Mouse (Mus musculus): Measurements from ENCODE around the gene Smarcb1.
A peak's percentile ranks its signal among the peaks of the same experiment; 100 is the strongest.
"Not testable (repeated sequence)": the region's sequence is repeated elsewhere in the genome, so short reads cannot be mapped to it uniquely, and the experiment has no call there.

The Smarcb1 gene

GRCm38 (mm10) chr10:75887504-75887903, 33.9 kb downstream of the Smarcb1 start:
- DNase-seq = not testable (repeated sequence)

- no peak for DNase-seq
Measured at GRCm38 (mm10) chr10:75884742-75885141, 36.7 kb downstream of the Smarcb1 start.

- peak; percentile 92 for DNase-seq
Measured at GRCm38 (mm10) chr10:75883232-75883552, 38.2 kb downstream of the Smarcb1 start.

- peak; percentile 70 for DNase-seq
Measured at GRCm38 (mm10) chr10:75882433-75883231, 38.8 kb downstream of the Smarcb1 start.

GRCm38 (mm10) chr10:75881578-75882432, 39.6 kb downstream of the Smarcb1 start:
- DNase-seq = peak; percentile 67

GRCm38 (mm10) chr10:75880771-75881577, 40.4 kb downstream of the Smarcb1 start:
- peak; percentile 26 for DNase-seq

GRCm38 (mm10) chr10:75880351-75880750, 41.1 kb downstream of the Smarcb1 start:
- no peak for DNase-seq

GRCm38 (mm10) chr10:75878836-75879235, 42.6 kb downstream of the Smarcb1 start:
- DNase-seq = no peak

- no peak for DNase-seq
Measured at GRCm38 (mm10) chr10:75873543-75874170, 47.8 kb downstream of the Smarcb1 start.

- peak; percentile 95 for DNase-seq
Measured at GRCm38 (mm10) chr10:75872915-75873542, 48.4 kb downstream of the Smarcb1 start.

GRCm38 (mm10) chr10:75872025-75872914, 49.1 kb downstream of the Smarcb1 start:
- no peak for DNase-seq

- DNase-seq = no peak
Measured at GRCm38 (mm10) chr10:75861587-75861986, 59.8 kb downstream of the Smarcb1 start.

GRCm38 (mm10) chr10:75860746-75861145, 60.7 kb downstream of the Smarcb1 start:
- DNase-seq = peak; percentile 24

- peak; percentile 94 for DNase-seq
Measured at GRCm38 (mm10) chr10:75859786-75860470, 61.5 kb downstream of the Smarcb1 start, which contains the start of gene Mif. Gene Mif (minus strand): TSS chr10:75860240.

- peak; percentile 82 for DNase-seq
Measured at GRCm38 (mm10) chr10:75859107-75859746, 62.2 kb downstream of the Smarcb1 start.

- no peak for DNase-seq
Measured at GRCm38 (mm10) chr10:75857598-75857997, 63.8 kb downstream of the Smarcb1 start.

- no peak for DNase-seq
Measured at GRCm38 (mm10) chr10:75856976-75857375, 64.4 kb downstream of the Smarcb1 start.

GRCm38 (mm10) chr10:75856155-75856907, 65.1 kb downstream of the Smarcb1 start:
- no peak for DNase-seq

- no peak for DNase-seq
Measured at GRCm38 (mm10) chr10:75855416-75855981, 65.9 kb downstream of the Smarcb1 start.

Measured in retina, postnatal 1 day (tissue).